Mouse (Mus musculus): ENCODE data around the gene Gfod2.

Gene Gfod2

GRCm38 (mm10) chr8:105758277-105759108, at the start of gene Gfod2:
Gfod2 (minus strand) TSS chr8:105758664.
- DNase-seq (ENCODE audit: low read depth, low spot score) = peak; percentile 97

- DNase-seq (ENCODE audit: low read depth, low spot score) = no peak
Observed at GRCm38 (mm10) chr8:105807766-105808165, 49.3 kb upstream of the Gfod2 start.

- DNase-seq (ENCODE audit: low read depth, low spot score) = no peak
Observed at GRCm38 (mm10) chr8:105805964-105806363, 47.5 kb upstream of the Gfod2 start.

GRCm38 (mm10) chr8:105805346-105805745, 46.9 kb upstream of the Gfod2 start:
- no peak for DNase-seq (ENCODE audit: low read depth, low spot score)

- no peak for DNase-seq (ENCODE audit: low read depth, low spot score)
Observed at GRCm38 (mm10) chr8:105804797-105805196, 46.3 kb upstream of the Gfod2 start.

- DNase-seq (ENCODE audit: low read depth, low spot score) = no peak
Observed at GRCm38 (mm10) chr8:105801153-105801904, 42.9 kb upstream of the Gfod2 start.

GRCm38 (mm10) chr8:105799091-105799812, 40.8 kb upstream of the Gfod2 start:
- no peak for DNase-seq (ENCODE audit: low read depth, low spot score)

GRCm38 (mm10) chr8:105798408-105798807, 39.9 kb upstream of the Gfod2 start:
- DNase-seq (ENCODE audit: low read depth, low spot score) = no peak

GRCm38 (mm10) chr8:105795785-105796184, 37.3 kb upstream of the Gfod2 start:
- no peak for DNase-seq (ENCODE audit: low read depth, low spot score)

- DNase-seq (ENCODE audit: low read depth, low spot score) = no peak
Observed at GRCm38 (mm10) chr8:105794009-105794598, 35.6 kb upstream of the Gfod2 start.

- DNase-seq (ENCODE audit: low read depth, low spot score) = no peak
Observed at GRCm38 (mm10) chr8:105793331-105793730, 34.9 kb upstream of the Gfod2 start.

- no peak for DNase-seq (ENCODE audit: low read depth, low spot score)
Observed at GRCm38 (mm10) chr8:105789626-105790025, 31.2 kb upstream of the Gfod2 start.

GRCm38 (mm10) chr8:105788927-105789326, 30.5 kb upstream of the Gfod2 start:
- DNase-seq (ENCODE audit: low read depth, low spot score) = no peak

GRCm38 (mm10) chr8:105788241-105788640, 29.8 kb upstream of the Gfod2 start:
- DNase-seq (ENCODE audit: low read depth, low spot score) = peak; percentile 64

- DNase-seq (ENCODE audit: low read depth, low spot score) = no peak
Observed at GRCm38 (mm10) chr8:105780298-105780697, 21.8 kb upstream of the Gfod2 start.

- DNase-seq (ENCODE audit: low read depth, low spot score) = no peak
Observed at GRCm38 (mm10) chr8:105777833-105778232, 19.4 kb upstream of the Gfod2 start.

GRCm38 (mm10) chr8:105774498-105774897, 16.0 kb upstream of the Gfod2 start:
- DNase-seq (ENCODE audit: low read depth, low spot score) = no peak

- DNase-seq (ENCODE audit: low read depth, low spot score) = no peak
Observed at GRCm38 (mm10) chr8:105773441-105773861, 15.0 kb upstream of the Gfod2 start.

GRCm38 (mm10) chr8:105771398-105772175, 13.1 kb upstream of the Gfod2 start:
- DNase-seq (ENCODE audit: low read depth, low spot score) = no peak

- peak; percentile 55 for DNase-seq (ENCODE audit: low read depth, low spot score)
Observed at GRCm38 (mm10) chr8:105770609-105771008, 12.1 kb upstream of the Gfod2 start.
